Mouse (Mus musculus) liver, postnatal 0 days (tissue): Measurements from ENCODE around the gene Pabpn1. TPM values are rescaled to one million over a fixed set of nuclear protein-coding genes. Genes with fewer than 3 reads are reported as not detected.

Experiments used
- ATAC-seq: fragments of 200-750 bp; cut with Nextera tagmentation; 2 replicates; pipeline ENCODE4 v1.8.0; 2017; ENCODE audit warnings: mild to moderate bottlenecking, moderate library complexity
- DNase-seq: peaks from one replicate; pipeline ENCODE4 v3.0.0-alpha.2; 2016
- H3K27ac ChIP-seq: fragments of 300-500 bp; sonication (generic); 2 replicates; pipeline ENCODE4 v1.5.1; 2014; ENCODE audit warnings: antibody characterized with exemption, moderate library complexity, mild to moderate bottlenecking, low read depth
- H3K27me3 ChIP-seq: fragments of 300-500 bp; sonication (generic); 2 replicates; pipeline ENCODE4 v1.6.1; 2014; ENCODE audit warnings: low read length, control low read depth, mixed read lengths; ENCODE audit not compliant: insufficient read depth
- H3K36me3 ChIP-seq: fragments of 300-500 bp; sonication (generic); replicated peaks from 2 replicates; pipeline ENCODE4 v1.6.1; 2014; ENCODE audit warnings: mild to moderate bottlenecking, control low read depth, low read length, moderate library complexity, mixed read lengths; ENCODE audit not compliant: insufficient read depth
- H3K4me1 ChIP-seq: fragments of 300-500 bp; sonication (generic); 2 replicates; pipeline ENCODE4 v1.6.1; 2014; ENCODE audit warnings: antibody characterized with exemption, mild to moderate bottlenecking, control low read depth; ENCODE audit not compliant: insufficient read depth
- H3K4me2 ChIP-seq: fragments of 300-500 bp; sonication (generic); 2 replicates; pipeline ENCODE4 v1.6.1; 2014; ENCODE audit warnings: low read depth, mild to moderate bottlenecking, low read length, moderate library complexity, mixed read lengths
- H3K4me3 ChIP-seq: fragments of 300-500 bp; sonication (generic); 2 replicates; pipeline ENCODE4 v1.5.1; 2014; ENCODE audit warnings: low read depth, low read length
- H3K9ac ChIP-seq: fragments of 300-500 bp; sonication (generic); replicated peaks from 2 replicates; pipeline ENCODE4 v1.6.1; 2014; ENCODE audit warnings: mild to moderate bottlenecking, moderate library complexity
- H3K9me3 ChIP-seq: fragments of 300-500 bp; sonication (generic); 2 replicates; pipeline ENCODE4 v1.6.1; 2016; ENCODE audit warnings: mild to moderate bottlenecking, control low read depth, low read length, mixed read lengths
- CTCF ChIP-seq: sonication (generic); IDR thresholded peaks from 2 replicates; pipeline ENCODE4 v1.5.1; 2016; ENCODE audit warnings: antibody characterized with exemption, low read depth
- EP300 ChIP-seq: IDR thresholded peaks from 2 replicates; pipeline ENCODE4 v1.6.1; 2016; ENCODE audit warnings: antibody characterized with exemption, low read depth, mild to moderate bottlenecking
- WGBS: fragments of 180-500 bp; shearing (Covaris S2); extraction: QIAGEN DNeasy Blood & Tissue Kit; methylation state at CpG from one replicate; pipeline ENCODE4 v1.1.7; 2014; ENCODE audit not compliant: insufficient replicate concordance; 5-methylcytosine and 5-hydroxymethylcytosine counted together
- polyA plus RNA-seq: library from polyadenylated mRNA; unstranded; fragments of >200 nt; fragmentation: Nextera tagmentation; extraction: Ambion mirVana; gene quantifications from 2 replicates; pipeline ENCODE4 v1.2.1, GENCODE M21; 2015

Gene Pabpn1
- polyA plus RNA-seq, 1 experiment from 2014 or later, result 38.2 TPM

GRCm38 (mm10) chr14:54870861-54871260 lies 21.4 kb upstream of the Pabpn1 start, which contains the start of gene Homez:
Gene Homez (minus strand): TSS chr14:54870961.
- Histone ChIP-seq H3K4me3 (no peak within 1 kb of the TSS), H3K9me3 (no peaks in the 10 kb centered on the region), H3K27ac (no peak within 1 kb of the TSS), H3K27me3 (no peaks in the 10 kb centered on the region), H3K4me1 (peaks cover 4% of the 10 kb centered on the region), H3K4me2 (no peak within 1 kb of the TSS), H3K9ac (no peak within 1 kb of the TSS), H3K36me3 (no peaks in the 10 kb centered on the region)
- no peak for DNase-seq
- TF ChIP-seq CTCF, result no peak
- no peak for TF ChIP-seq EP300
- 77% methylated on average over 5 of the region's 5 CpGs for WGBS
- ATAC-seq, result no peak

- H3K9ac ChIP-seq, result no peak overlapping the region
- H3K27ac ChIP-seq, result no peak overlapping the region
- no peaks in the 10 kb centered on the region for H3K9me3 ChIP-seq
- DNase-seq (no peak), ATAC-seq (no peak)
- 79% methylated on average over 3 of the region's 3 CpGs for WGBS
- H3K27me3 ChIP-seq, result no peaks in the 10 kb centered on the region
- H3K4me1 ChIP-seq, result peaks cover 17% of the 10 kb centered on the region
- TF ChIP-seq EP300, result no peak
- no peak for TF ChIP-seq CTCF
- H3K4me3 ChIP-seq, result no peak overlapping the region
- H3K36me3 ChIP-seq, result no peaks in the 10 kb centered on the region
- H3K4me2 ChIP-seq, result no peak overlapping the region
Measured at GRCm38 (mm10) chr14:54874165-54874564, 18.1 kb upstream of the Pabpn1 start.

- Histone ChIP-seq H3K27ac (peak overlapping the region; percentile 50), H3K27me3 (no peaks in the 10 kb centered on the region), H3K4me3 (peak overlapping the region; percentile 73), H3K4me2 (peak overlapping the region; percentile 100), H3K36me3 (no peaks in the 10 kb centered on the region), H3K9me3 (no peaks in the 10 kb centered on the region), H3K9ac (peak overlapping the region; percentile 73), H3K4me1 (peaks cover 17% of the 10 kb centered on the region)
- DNase-seq (no peak), ATAC-seq (peak; percentile 26)
- TF ChIP-seq CTCF, result no peak
- TF ChIP-seq EP300, result no peak
- 6% methylated on average over 36 of the region's 36 CpGs for WGBS
Measured at GRCm38 (mm10) chr14:54875844-54876538, 16.3 kb upstream of the Pabpn1 start.

- Histone ChIP-seq H3K27me3 (no peaks in the 10 kb centered on the region), H3K36me3 (no peaks in the 10 kb centered on the region), H3K4me1 (peaks cover 17% of the 10 kb centered on the region), H3K27ac (peak overlapping the region; percentile 50), H3K9me3 (no peaks in the 10 kb centered on the region), H3K4me2 (peak overlapping the region; percentile 100), H3K9ac (peak overlapping the region; percentile 73), H3K4me3 (peak overlapping the region; percentile 73)
- ATAC-seq (peak; percentile 94), DNase-seq (peak; percentile 90)
- no peak for TF ChIP-seq EP300
- TF ChIP-seq CTCF, result no peak
- WGBS, result under 1% methylated on average over 46 of the region's 72 CpGs
Measured at GRCm38 (mm10) chr14:54876539-54877047, 15.7 kb upstream of the Pabpn1 start.

GRCm38 (mm10) chr14:54877048-54877715 lies 15.1 kb upstream of the Pabpn1 start, which contains the start of gene Ppp1r3e:
Gene Ppp1r3e (minus strand): TSS chr14:54877550.
- under 1% methylated on average over 51 of the region's 61 CpGs for WGBS
- peak within 1 kb of the TSS; percentile 50 for H3K27ac ChIP-seq
- peak; percentile 82 for ATAC-seq

More at GRCm38 (mm10) chr14:54877048-54877715, 15.1 kb upstream of the Pabpn1 start, which contains the start of gene Ppp1r3e:
- Histone ChIP-seq H3K27me3 (no peaks in the 10 kb centered on the region), H3K9ac (peak within 1 kb of the TSS; percentile 73), H3K4me2 (peak within 1 kb of the TSS; percentile 100), H3K4me3 (peak within 1 kb of the TSS; percentile 73), H3K9me3 (no peaks in the 10 kb centered on the region), H3K36me3 (no peaks in the 10 kb centered on the region), H3K4me1 (peaks cover 17% of the 10 kb centered on the region)
- DNase-seq, result peak; percentile 80
- TF ChIP-seq EP300, result no peak
- TF ChIP-seq CTCF, result peak; percentile 18; the same call in 1 of the 2 replicates
